Mouse (Mus musculus): Measurements from ENCODE around the gene Pced1b. TPM values are rescaled to one million over a fixed set of nuclear protein-coding genes. Genes with fewer than 3 reads are reported as not detected.

Gene Pced1b
- polyA plus RNA-seq, 1 experiment from 2014 or later: 8.7 TPM

DNA sequence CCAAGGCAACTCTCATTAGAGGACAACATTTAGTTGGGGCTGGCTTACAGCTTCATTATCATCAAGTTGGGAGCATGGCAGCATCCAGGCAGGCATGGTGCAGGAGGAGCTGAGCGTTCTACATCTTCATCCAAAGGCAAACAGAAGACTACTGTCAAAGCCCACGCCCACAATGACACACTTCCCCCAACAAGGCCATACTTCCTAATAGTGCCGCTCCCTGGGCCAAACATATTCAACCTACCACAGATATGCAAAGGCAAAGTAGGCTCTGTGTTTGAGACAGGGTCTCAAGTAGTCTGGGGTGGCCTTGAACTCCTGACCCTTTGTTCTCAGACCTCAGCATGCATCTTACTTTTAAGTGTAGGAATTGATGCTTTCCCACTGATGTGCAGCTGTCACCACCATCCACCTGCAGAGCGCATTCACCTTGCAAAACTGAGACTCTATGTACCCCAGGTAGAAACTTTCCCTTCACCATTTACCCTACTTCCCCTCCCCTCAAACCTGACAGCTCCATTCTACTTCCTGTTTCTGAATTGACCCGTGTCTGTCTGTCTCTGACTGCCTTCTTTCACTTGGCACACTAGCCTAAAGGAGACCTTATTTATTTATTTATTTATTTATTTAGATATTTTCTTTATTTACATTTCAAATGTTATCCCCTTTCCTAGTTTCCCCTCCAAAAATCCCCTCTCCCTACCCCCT is 40.7 kb downstream of the Pced1b start:
- Histone ChIP-seq H3K27me3 (ENCODE audit: control insufficient read depth, insufficient read depth, low read length) (no peaks in the 10 kb centered on the region), H3K4me2 (replicated peaks; ENCODE audit: low read depth, low read length) (no peak overlapping the region), H3K4me3 (ENCODE audit: low read length) (no peak overlapping the region), H3K4me1 (ENCODE audit: control insufficient read depth, insufficient read depth, low read length) (peaks cover 8% of the 10 kb centered on the region), H3K27ac (ENCODE audit: low read depth, low read length) (no peak overlapping the region), H3K9ac (ENCODE audit: low read depth, low read length) (no peak overlapping the region), H3K36me3 (ENCODE audit: control insufficient read depth, insufficient read depth, low read length) (no peaks in the 10 kb centered on the region), H3K9me3 (ENCODE audit: control insufficient read depth, low read length) (no peaks in the 10 kb centered on the region)
- no peak for ATAC-seq (ENCODE audit: low FRiP score, low TSS enrichment)
- 89% methylated on average over 5 of the region's 5 CpGs for WGBS

DNA sequence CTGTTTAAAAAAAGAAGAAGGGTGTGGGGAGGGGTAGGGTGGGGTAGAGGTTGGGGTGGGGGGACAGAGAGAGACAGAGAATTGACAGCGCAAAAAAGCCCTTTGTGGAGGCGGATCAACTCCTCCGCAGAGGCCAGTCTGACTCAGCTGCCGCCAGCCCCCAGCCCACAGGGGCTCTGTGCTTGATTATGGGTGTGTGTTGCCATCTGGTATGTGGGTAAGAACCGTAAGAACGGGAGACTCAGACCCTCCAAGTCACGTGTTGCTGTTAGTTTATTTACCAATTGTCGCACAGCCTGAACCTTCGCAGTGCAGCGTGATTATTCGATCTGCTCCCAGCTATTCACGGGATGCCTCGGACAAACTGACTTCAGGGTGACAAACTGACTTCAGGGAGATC is 41.8 kb downstream of the Pced1b start:
- Histone ChIP-seq H3K4me3 (ENCODE audit: low read length) (no peak overlapping the region), H3K4me2 (replicated peaks; ENCODE audit: low read depth, low read length) (no peak overlapping the region), H3K27me3 (ENCODE audit: control insufficient read depth, insufficient read depth, low read length) (no peaks in the 10 kb centered on the region), H3K27ac (ENCODE audit: low read depth, low read length) (no peak overlapping the region), H3K9ac (ENCODE audit: low read depth, low read length) (no peak overlapping the region), H3K4me1 (ENCODE audit: control insufficient read depth, insufficient read depth, low read length) (peaks cover under 1% of the 10 kb centered on the region; the same call in 1 of the 2 replicates), H3K9me3 (ENCODE audit: control insufficient read depth, low read length) (no peaks in the 10 kb centered on the region), H3K36me3 (ENCODE audit: control insufficient read depth, insufficient read depth, low read length) (no peaks in the 10 kb centered on the region)
- no peak for ATAC-seq (ENCODE audit: low FRiP score, low TSS enrichment)
- 87% methylated on average over 13 of the region's 13 CpGs for WGBS

DNA sequence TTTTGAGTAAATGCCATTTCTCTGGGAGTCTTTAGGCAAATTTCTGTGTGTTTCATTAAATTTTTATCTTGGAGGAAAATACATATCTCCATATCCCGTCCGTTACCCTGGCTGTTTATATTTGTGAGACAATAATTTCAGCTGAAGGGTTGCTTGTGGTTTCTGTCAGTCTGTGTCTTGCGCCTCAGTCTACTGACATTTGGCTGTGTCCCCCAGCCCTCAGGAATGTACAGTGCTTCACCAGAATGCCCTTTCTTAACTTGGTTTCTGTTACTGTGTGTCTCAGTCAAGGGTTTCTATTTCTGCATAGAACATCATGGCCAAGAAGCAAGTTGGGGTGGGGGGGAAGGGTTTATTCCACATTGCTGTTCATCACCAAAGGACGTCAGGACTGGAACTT is 42.3 kb downstream of the Pced1b start:
- WGBS: 83% methylated on average over 4 of the region's 4 CpGs

DNA sequence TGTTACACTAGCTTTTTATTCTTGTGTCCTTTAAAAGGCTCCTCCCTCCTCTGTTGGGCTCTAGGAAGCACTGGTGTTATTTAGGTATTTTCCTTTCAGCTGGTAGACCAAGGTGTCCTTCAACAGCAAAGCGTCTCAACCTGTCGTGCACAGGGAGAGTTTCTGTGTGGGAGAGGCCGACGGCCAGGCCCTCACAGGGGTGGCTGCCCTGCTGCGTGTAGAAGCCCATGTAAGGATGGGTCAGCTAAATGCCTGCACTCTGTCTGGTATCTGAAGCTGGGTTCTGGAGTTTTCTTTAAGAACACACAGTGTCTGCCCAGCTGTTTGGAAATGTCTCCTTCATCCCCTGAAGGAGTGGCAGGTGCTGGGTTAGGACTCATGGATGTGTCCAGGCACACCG is 43.4 kb downstream of the Pced1b start:
- 85% methylated on average over 6 of the region's 6 CpGs for WGBS

More for the DNA sequence above, 42.3 kb downstream of the Pced1b start:
- no peaks in the 10 kb centered on the region for H3K4me1 ChIP-seq (ENCODE audit: control insufficient read depth, insufficient read depth, low read length)
- ATAC-seq (ENCODE audit: low FRiP score, low TSS enrichment): no peak
- H3K36me3 ChIP-seq (ENCODE audit: control insufficient read depth, insufficient read depth, low read length): no peaks in the 10 kb centered on the region
- H3K4me3 ChIP-seq (ENCODE audit: low read length): no peak overlapping the region
- H3K9ac ChIP-seq (ENCODE audit: low read depth, low read length): no peak overlapping the region
- H3K27me3 ChIP-seq (ENCODE audit: control insufficient read depth, insufficient read depth, low read length): no peaks in the 10 kb centered on the region
- H3K9me3 ChIP-seq (ENCODE audit: control insufficient read depth, low read length): no peaks in the 10 kb centered on the region
- H3K27ac ChIP-seq (ENCODE audit: low read depth, low read length): no peak overlapping the region
- no peak overlapping the region for H3K4me2 ChIP-seq (replicated peaks; ENCODE audit: low read depth, low read length)

DNA sequence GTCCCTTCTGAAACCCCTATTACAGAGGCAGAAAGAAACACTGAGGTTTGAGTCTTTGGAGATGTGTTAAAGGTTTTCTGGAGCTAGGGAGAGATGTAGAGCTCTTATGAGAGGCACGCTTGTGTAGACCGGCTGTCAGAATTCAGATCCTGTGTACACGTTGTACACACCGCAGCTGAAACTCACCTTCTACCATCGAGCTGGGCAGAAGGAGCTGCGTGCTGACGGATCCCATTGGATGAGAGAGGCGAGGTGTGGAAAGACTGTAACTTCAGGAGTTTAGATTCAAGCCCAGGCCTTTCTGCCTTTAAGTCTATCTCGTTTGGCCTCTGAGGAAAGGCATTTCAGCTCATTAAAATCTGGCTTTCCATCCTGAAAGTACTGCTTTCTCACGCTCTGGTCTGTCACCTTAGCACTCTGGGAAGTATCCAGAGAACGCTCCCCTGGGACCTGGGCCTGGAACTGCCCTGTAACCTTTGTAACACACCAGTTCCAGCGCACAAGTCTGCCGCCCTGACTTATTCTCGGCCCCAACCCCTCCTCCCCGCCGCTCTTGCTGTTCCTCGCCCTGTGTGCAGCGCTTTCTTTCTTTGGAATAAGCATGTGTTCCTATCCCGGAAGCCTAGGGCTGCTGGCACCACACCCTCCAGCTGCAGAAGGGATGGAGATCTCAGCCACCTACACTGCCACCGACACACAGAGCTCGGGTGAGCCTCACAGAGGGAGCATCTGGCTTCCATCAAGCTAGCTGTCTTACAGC is 44.6 kb downstream of the Pced1b start:
- ATAC-seq (ENCODE audit: low FRiP score, low TSS enrichment): no peak
- H3K27ac ChIP-seq (ENCODE audit: low read depth, low read length): no peak overlapping the region
- no peak overlapping the region for H3K4me3 ChIP-seq (ENCODE audit: low read length)
- H3K9ac ChIP-seq (ENCODE audit: low read depth, low read length): no peak overlapping the region
- no peaks in the 10 kb centered on the region for H3K4me1 ChIP-seq (ENCODE audit: control insufficient read depth, insufficient read depth, low read length)
- no peak overlapping the region for H3K4me2 ChIP-seq (replicated peaks; ENCODE audit: low read depth, low read length)
- no peaks in the 10 kb centered on the region for H3K36me3 ChIP-seq (ENCODE audit: control insufficient read depth, insufficient read depth, low read length)
- H3K27me3 ChIP-seq (ENCODE audit: control insufficient read depth, insufficient read depth, low read length): no peaks in the 10 kb centered on the region
- no peaks in the 10 kb centered on the region; the same call in 1 of the 2 replicates for H3K9me3 ChIP-seq (ENCODE audit: control insufficient read depth, low read length)
- WGBS: 79% methylated on average over 21 of the region's 21 CpGs

More for the DNA sequence above, 43.4 kb downstream of the Pced1b start:
- Histone ChIP-seq H3K36me3 (ENCODE audit: control insufficient read depth, insufficient read depth, low read length) (no peaks in the 10 kb centered on the region), H3K9me3 (ENCODE audit: control insufficient read depth, low read length) (no peaks in the 10 kb centered on the region; the same call in 1 of the 2 replicates), H3K4me3 (ENCODE audit: low read length) (no peak overlapping the region), H3K27ac (ENCODE audit: low read depth, low read length) (no peak overlapping the region), H3K4me1 (ENCODE audit: control insufficient read depth, insufficient read depth, low read length) (no peaks in the 10 kb centered on the region), H3K27me3 (ENCODE audit: control insufficient read depth, insufficient read depth, low read length) (no peaks in the 10 kb centered on the region), H3K9ac (ENCODE audit: low read depth, low read length) (no peak overlapping the region), H3K4me2 (replicated peaks; ENCODE audit: low read depth, low read length) (no peak overlapping the region)
- ATAC-seq (ENCODE audit: low FRiP score, low TSS enrichment): no peak

DNA sequence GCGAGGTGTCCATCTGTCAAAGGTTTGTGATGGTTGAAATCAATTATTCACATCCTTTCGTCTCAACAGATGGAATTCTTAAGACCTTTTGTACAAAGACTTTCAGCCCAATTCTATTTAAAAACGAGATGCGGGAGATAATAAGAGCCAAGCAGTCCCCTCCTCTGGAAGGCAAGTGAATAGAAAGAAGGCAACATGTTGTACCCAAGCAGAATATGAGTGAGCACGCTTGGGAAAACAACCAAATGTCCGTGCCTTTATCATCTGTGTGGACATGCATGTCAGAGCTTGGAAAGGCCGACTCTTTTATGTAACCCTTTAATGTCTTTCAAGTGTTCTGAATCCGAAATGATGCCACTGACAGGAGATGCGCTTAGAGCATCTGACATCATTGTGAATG is 61.0 kb downstream of the Pced1b start:
- 84% methylated on average over 9 of the region's 9 CpGs for WGBS
- Histone ChIP-seq H3K27ac (ENCODE audit: low read depth, low read length) (no peak overlapping the region), H3K4me1 (ENCODE audit: control insufficient read depth, insufficient read depth, low read length) (no peaks in the 10 kb centered on the region), H3K9ac (ENCODE audit: low read depth, low read length) (no peak overlapping the region), H3K4me3 (ENCODE audit: low read length) (no peak overlapping the region), H3K36me3 (ENCODE audit: control insufficient read depth, insufficient read depth, low read length) (no peaks in the 10 kb centered on the region), H3K4me2 (replicated peaks; ENCODE audit: low read depth, low read length) (no peak overlapping the region), H3K27me3 (ENCODE audit: control insufficient read depth, insufficient read depth, low read length) (no peaks in the 10 kb centered on the region), H3K9me3 (ENCODE audit: control insufficient read depth, low read length) (no peaks in the 10 kb centered on the region)
- no peak for ATAC-seq (ENCODE audit: low FRiP score, low TSS enrichment)

DNA sequence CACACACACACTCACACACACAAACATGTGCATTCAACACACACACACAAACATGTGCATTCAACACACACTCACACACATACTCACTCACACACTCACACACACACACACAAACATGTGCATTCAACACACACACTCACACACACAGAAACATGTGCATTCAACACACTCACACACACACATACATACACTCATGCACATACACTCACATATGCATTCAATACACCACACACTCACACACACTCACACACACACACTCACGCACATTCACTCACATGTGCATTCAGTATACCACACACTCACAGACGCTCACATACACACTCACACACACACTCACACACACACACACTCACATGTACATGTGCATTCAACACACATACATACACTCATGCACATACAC is 62.6 kb downstream of the Pced1b start:
- Histone ChIP-seq H3K4me2 (replicated peaks; ENCODE audit: low read depth, low read length) (no peak overlapping the region), H3K4me3 (ENCODE audit: low read length) (no peak overlapping the region), H3K27ac (ENCODE audit: low read depth, low read length) (no peak overlapping the region), H3K4me1 (ENCODE audit: control insufficient read depth, insufficient read depth, low read length) (no peaks in the 10 kb centered on the region), H3K9ac (ENCODE audit: low read depth, low read length) (no peak overlapping the region), H3K36me3 (ENCODE audit: control insufficient read depth, insufficient read depth, low read length) (no peaks in the 10 kb centered on the region), H3K9me3 (ENCODE audit: control insufficient read depth, low read length) (no peaks in the 10 kb centered on the region), H3K27me3 (ENCODE audit: control insufficient read depth, insufficient read depth, low read length) (no peaks in the 10 kb centered on the region)
- WGBS: 98% methylated on average over 2 of the region's 2 CpGs
- no peak for ATAC-seq (ENCODE audit: low FRiP score, low TSS enrichment)

DNA sequence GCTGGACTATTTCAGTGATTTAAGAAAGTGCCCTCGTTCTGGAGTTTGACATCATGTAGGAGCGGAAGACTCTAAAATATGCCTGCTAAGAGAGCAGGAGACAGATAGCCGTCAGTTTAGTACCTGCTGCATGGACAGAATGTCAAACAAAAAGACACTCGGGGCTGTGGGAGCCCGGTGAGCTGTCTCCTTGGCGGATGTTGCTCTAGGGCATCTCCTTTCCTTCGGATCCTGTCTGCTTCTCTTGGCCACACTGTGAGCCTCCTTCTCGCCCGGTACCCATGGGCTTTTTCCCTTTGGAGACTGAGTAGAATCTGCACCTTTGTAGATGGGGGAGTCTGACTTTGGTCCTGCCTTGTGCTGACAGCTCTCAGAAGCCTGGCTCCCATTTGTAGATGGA is 63.3 kb downstream of the Pced1b start:
- 81% methylated on average over 9 of the region's 9 CpGs for WGBS
- Histone ChIP-seq H3K4me2 (replicated peaks; ENCODE audit: low read depth, low read length) (no peak overlapping the region), H3K4me1 (ENCODE audit: control insufficient read depth, insufficient read depth, low read length) (no peaks in the 10 kb centered on the region), H3K9me3 (ENCODE audit: control insufficient read depth, low read length) (no peaks in the 10 kb centered on the region), H3K27ac (ENCODE audit: low read depth, low read length) (no peak overlapping the region), H3K9ac (ENCODE audit: low read depth, low read length) (no peak overlapping the region), H3K36me3 (ENCODE audit: control insufficient read depth, insufficient read depth, low read length) (no peaks in the 10 kb centered on the region), H3K27me3 (ENCODE audit: control insufficient read depth, insufficient read depth, low read length) (no peaks in the 10 kb centered on the region), H3K4me3 (ENCODE audit: low read length) (no peak overlapping the region)
- ATAC-seq (ENCODE audit: low FRiP score, low TSS enrichment): no peak

DNA sequence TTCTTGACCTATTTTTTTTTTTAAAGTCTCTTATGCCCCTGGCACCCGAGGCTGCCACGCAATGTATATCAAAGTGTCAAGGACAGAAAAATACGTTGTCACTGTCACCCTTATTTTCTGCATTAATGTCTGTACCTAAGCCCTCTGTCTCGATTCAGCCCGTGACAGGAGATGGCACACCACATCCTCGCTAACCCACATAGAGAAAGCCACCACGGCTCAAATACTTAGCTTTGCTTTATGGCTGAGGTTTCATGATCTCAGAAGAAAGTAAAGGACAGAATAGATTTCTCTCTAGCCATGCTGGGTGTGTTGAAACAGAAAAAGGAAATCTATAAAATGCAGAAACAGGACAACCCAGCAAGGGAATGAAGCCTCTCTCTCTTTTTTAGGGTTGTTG is 64.3 kb downstream of the Pced1b start:
- no peaks in the 10 kb centered on the region for H3K4me1 ChIP-seq (ENCODE audit: control insufficient read depth, insufficient read depth, low read length)
- H3K36me3 ChIP-seq (ENCODE audit: control insufficient read depth, insufficient read depth, low read length): no peaks in the 10 kb centered on the region
- no peaks in the 10 kb centered on the region for H3K27me3 ChIP-seq (ENCODE audit: control insufficient read depth, insufficient read depth, low read length)
- H3K4me3 ChIP-seq (ENCODE audit: low read length): no peak overlapping the region
- H3K9me3 ChIP-seq (ENCODE audit: control insufficient read depth, low read length): no peaks in the 10 kb centered on the region
- H3K9ac ChIP-seq (ENCODE audit: low read depth, low read length): no peak overlapping the region
- no peak overlapping the region for H3K4me2 ChIP-seq (replicated peaks; ENCODE audit: low read depth, low read length)
- ATAC-seq (ENCODE audit: low FRiP score, low TSS enrichment): no peak
- WGBS: 78% methylated on average over 7 of the region's 7 CpGs
- H3K27ac ChIP-seq (ENCODE audit: low read depth, low read length): no peak overlapping the region
